Mouse (Mus musculus): ENCODE measurements at regions not wholly inside any gene's neighbourhood (a gene's known extent, or its start where the extent isn't known, plus 50 kb on each side); places are given as distances from the start of the nearest gene placed in this dataset.

DNA sequence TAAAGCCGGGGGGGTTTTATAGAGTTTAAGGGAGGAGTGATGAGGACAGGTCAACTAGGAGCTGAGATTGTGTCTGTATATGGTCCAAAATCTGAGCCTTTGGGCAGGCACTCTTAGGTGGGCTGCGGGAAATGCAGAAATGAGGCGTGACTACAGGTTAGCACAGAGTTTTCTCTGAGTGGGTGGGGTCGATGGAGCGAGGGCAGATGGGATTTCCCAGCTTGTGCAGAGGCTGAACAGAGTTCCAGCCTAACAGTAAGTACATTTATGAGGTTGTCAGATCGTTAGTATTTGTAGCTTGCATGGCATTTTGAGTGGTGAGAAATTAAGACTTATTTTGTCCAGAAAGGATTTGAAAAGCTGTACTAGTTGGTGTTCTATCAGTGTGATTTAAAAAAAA, 1358.4 kb downstream of the Gsdmc2 start:
- no peak overlapping the region for H3K4me3 ChIP-seq (replicated peaks)
- H3K36me3 ChIP-seq (replicated peaks): no peaks in the 10 kb centered on the region
- 58% methylated on average over 6 of the region's 6 CpGs for WGBS (ENCODE audit: insufficient replicate concordance)

DNA sequence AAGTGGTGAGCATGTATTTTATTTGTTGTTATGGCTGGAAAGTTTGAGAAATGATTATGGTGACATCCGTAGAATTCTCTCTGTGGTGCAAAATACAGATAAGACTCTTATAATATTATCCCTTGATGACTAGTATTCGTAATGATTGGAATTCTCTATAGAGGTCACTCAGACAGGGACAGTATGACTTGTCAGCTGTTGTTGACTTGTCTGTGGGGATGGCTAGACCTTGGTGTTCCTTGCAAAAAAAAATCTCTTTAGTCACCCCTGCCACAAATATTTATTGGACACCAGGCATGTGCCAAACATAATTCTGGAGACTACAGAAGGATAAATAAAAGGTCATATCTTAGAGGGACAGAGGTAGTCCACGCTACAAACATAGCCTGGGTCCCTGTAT, 1360.6 kb downstream of the Gsdmc2 start:
- Histone ChIP-seq H3K27ac (replicated peaks) (no peak overlapping the region), H3K4me1 (replicated peaks) (no peaks in the 10 kb centered on the region), H3K9me3 (replicated peaks) (no peaks in the 10 kb centered on the region), H3K36me3 (replicated peaks) (no peaks in the 10 kb centered on the region), H3K27me3 (no peaks in the 10 kb centered on the region), H3K9ac (no peak overlapping the region), H3K4me2 (no peak overlapping the region), H3K4me3 (replicated peaks) (no peak overlapping the region)
- WGBS (ENCODE audit: insufficient replicate concordance): 55% methylated on average over 3 of the region's 3 CpGs
- no peak for ATAC-seq (ENCODE audit: insufficient read depth)

More for the DNA sequence above, 1358.4 kb downstream of the Gsdmc2 start:
- Histone ChIP-seq H3K4me2 (no peak overlapping the region), H3K9me3 (replicated peaks) (no peaks in the 10 kb centered on the region), H3K27ac (replicated peaks) (no peak overlapping the region), H3K4me1 (replicated peaks) (no peaks in the 10 kb centered on the region), H3K27me3 (no peaks in the 10 kb centered on the region), H3K9ac (no peak overlapping the region)
- no peak for ATAC-seq (ENCODE audit: insufficient read depth)

DNA sequence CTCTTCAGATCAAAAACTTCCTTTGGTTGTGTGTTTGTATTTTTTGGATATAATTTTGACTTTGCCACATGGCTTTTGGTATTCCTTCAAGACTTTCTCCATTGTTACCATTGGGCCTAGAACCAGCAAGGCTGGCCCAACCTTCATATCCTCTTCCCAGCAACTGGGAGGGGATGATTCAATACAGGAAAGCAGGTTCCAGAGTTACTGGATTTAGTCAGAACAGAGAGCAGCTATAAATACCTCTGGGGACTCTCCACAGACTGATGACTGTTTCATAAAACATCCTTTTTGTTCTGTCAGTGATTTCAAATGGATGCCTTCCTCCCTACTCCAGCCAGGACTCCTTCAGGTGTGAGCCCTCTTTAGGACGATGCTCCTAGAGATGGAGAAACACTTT, 1361.4 kb downstream of the Gsdmc2 start:
- no peaks in the 10 kb centered on the region for H3K36me3 ChIP-seq (replicated peaks)
- 70% methylated on average over 1 of the region's 1 CpGs for WGBS (ENCODE audit: insufficient replicate concordance)
- ATAC-seq (ENCODE audit: insufficient read depth): no peak

DNA sequence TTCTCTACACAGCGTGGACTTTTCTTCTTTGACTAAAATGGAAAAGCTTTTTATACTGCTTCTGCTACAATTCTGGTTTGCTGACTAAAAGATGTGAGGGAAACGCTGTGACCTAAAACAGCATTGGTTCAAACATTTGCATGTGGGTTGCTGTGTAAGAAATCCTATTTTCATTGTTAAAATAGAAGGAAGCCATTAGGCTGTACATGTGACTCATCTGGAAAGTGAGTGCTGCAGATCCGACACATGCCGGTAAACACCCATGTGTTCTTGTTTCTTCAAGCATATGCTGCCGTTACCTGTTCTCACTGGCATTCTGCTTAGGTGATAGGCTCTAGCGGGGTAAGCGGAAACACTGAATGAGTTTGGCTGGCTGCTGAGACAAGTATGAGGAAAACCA, 1362.6 kb downstream of the Gsdmc2 start:
- Histone ChIP-seq H3K9ac (no peak overlapping the region), H3K4me3 (replicated peaks) (no peak overlapping the region), H3K27ac (replicated peaks) (no peak overlapping the region), H3K4me1 (replicated peaks) (no peaks in the 10 kb centered on the region), H3K9me3 (replicated peaks) (no peaks in the 10 kb centered on the region), H3K36me3 (replicated peaks) (no peaks in the 10 kb centered on the region), H3K27me3 (no peaks in the 10 kb centered on the region), H3K4me2 (no peak overlapping the region)
- ATAC-seq (ENCODE audit: insufficient read depth): no peak
- 73% methylated on average over 7 of the region's 7 CpGs for WGBS (ENCODE audit: insufficient replicate concordance)

More for the DNA sequence above, 1361.4 kb downstream of the Gsdmc2 start:
- Histone ChIP-seq H3K4me1 (replicated peaks) (no peaks in the 10 kb centered on the region), H3K9ac (no peak overlapping the region), H3K27ac (replicated peaks) (no peak overlapping the region), H3K4me2 (no peak overlapping the region), H3K9me3 (replicated peaks) (no peaks in the 10 kb centered on the region), H3K27me3 (no peaks in the 10 kb centered on the region), H3K4me3 (replicated peaks) (no peak overlapping the region)

DNA sequence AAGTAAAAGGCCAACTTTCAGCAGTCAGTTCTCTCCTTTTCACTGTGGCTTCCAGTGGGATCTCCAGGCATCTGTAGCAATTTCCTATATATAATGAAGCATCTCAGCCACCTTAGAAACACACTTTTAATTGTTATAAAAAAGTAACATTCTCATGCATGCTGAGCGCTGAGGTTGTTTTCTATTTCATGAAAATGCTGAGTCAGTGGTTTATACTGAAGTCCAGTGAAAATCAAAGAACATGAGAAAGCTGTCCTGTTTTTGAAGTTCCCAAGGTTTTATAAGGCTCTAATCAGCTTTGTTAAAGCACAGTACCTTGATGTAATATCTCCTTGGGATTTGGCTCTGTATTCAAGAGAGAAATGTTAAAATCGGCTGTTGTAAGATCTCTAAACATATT, 1367.2 kb downstream of the Gsdmc2 start:
- Histone ChIP-seq H3K9ac (no peak overlapping the region), H3K27ac (replicated peaks) (no peak overlapping the region), H3K4me2 (no peak overlapping the region), H3K4me1 (replicated peaks) (no peaks in the 10 kb centered on the region), H3K27me3 (no peaks in the 10 kb centered on the region), H3K4me3 (replicated peaks) (no peak overlapping the region), H3K9me3 (replicated peaks) (no peaks in the 10 kb centered on the region), H3K36me3 (replicated peaks) (no peaks in the 10 kb centered on the region)
- 76% methylated on average over 2 of the region's 2 CpGs for WGBS (ENCODE audit: insufficient replicate concordance)
- ATAC-seq (ENCODE audit: insufficient read depth): no peak

DNA sequence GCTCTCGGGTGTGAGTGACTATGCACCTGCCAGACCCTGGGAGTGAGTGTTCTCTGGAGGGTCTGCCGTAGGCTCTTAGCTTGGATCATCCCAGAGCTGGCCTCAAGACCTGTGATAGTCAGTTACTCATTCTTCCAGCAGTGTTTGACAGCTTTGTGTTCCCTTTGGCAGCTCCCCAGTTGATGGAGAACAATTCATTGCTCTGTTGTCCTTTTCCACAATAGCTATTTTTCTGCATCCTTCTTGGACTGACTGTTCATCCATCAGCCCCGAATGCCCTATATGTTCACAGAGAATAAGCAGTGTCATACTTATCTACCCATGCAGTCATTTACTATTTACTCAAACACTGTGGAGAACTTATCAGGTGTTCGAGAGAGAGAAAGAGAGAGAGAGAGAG, 1368.5 kb downstream of the Gsdmc2 start:
- no peak for ATAC-seq (ENCODE audit: insufficient read depth)
- WGBS (ENCODE audit: insufficient replicate concordance): 60% methylated on average over 4 of the region's 4 CpGs
- H3K27ac ChIP-seq (replicated peaks): no peak overlapping the region
- H3K9ac ChIP-seq: no peak overlapping the region
- no peaks in the 10 kb centered on the region for H3K36me3 ChIP-seq (replicated peaks)
- no peaks in the 10 kb centered on the region for H3K27me3 ChIP-seq
- H3K4me3 ChIP-seq (replicated peaks): no peak overlapping the region
- H3K4me2 ChIP-seq: no peak overlapping the region
- no peaks in the 10 kb centered on the region for H3K9me3 ChIP-seq (replicated peaks)
- no peaks in the 10 kb centered on the region for H3K4me1 ChIP-seq (replicated peaks)

DNA sequence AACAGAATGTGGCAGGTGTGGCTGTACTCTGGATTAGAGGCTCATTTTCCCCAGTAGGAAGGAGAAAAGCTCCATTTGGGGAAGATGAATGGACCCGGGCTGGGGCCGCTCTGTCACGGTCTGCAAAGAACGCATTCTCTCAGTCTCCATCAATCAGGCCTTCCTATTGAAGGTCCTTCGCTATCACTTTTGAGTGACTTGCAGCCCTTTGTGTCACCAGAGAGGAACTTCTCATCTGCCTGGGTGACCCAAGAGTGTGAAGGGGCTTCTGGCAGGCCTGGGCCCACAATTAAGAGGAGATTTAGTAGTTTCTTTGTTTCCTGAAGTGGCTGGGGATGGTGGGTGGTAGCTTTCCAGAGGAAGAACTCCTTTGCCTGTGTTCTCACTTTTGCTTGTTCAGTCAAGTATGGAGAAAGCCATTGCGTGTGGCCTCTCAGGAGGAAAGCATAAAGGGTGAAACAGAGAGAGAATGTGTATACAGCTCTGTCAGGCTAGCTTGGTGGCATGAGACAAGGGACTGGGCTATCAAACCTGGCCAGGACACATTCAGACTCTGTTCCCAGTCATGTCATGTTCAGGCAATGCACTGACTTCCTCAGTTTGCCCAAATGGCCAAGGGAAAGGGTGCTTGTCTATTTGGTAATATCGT, 1374.2 kb downstream of the Gsdmc2 start:
- H3K36me3 ChIP-seq (replicated peaks): no peaks in the 10 kb centered on the region
- WGBS (ENCODE audit: insufficient replicate concordance): 75% methylated on average over 7 of the region's 7 CpGs
- H3K27ac ChIP-seq (replicated peaks): no peak overlapping the region
- no peak for ATAC-seq (ENCODE audit: insufficient read depth)
- no peak overlapping the region for H3K4me2 ChIP-seq
- H3K27me3 ChIP-seq: no peaks in the 10 kb centered on the region
- H3K9ac ChIP-seq: no peak overlapping the region
- no peaks in the 10 kb centered on the region for H3K9me3 ChIP-seq (replicated peaks)
- no peaks in the 10 kb centered on the region for H3K4me1 ChIP-seq (replicated peaks)
- H3K4me3 ChIP-seq (replicated peaks): no peak overlapping the region

DNA sequence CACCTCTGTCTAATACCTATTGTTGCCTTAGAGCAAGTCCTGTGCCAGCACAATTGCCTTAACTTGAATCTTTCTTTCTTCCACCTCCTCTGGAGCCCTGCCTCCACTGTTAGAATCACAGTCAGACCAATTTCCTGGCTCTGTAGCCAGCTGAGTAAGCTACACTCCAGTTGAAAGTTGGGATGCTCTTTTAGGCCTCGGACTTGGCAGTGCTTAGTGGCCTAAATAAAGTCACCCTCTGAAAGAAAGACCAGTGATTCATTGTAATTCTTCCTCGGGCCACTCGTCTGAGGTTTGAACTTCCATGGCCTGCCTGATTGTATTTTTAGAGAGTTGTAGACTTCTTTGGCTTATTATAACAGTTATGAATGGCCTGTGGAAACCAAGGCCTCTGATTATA, 1376.9 kb downstream of the Gsdmc2 start:
- Histone ChIP-seq H3K9ac (no peak overlapping the region), H3K9me3 (replicated peaks) (no peaks in the 10 kb centered on the region), H3K4me2 (no peak overlapping the region), H3K27ac (replicated peaks) (no peak overlapping the region), H3K27me3 (no peaks in the 10 kb centered on the region), H3K36me3 (replicated peaks) (no peaks in the 10 kb centered on the region), H3K4me3 (replicated peaks) (no peak overlapping the region), H3K4me1 (replicated peaks) (no peaks in the 10 kb centered on the region)
- 46% methylated on average over 3 of the region's 3 CpGs for WGBS (ENCODE audit: insufficient replicate concordance)
- ATAC-seq (ENCODE audit: insufficient read depth): no peak

DNA sequence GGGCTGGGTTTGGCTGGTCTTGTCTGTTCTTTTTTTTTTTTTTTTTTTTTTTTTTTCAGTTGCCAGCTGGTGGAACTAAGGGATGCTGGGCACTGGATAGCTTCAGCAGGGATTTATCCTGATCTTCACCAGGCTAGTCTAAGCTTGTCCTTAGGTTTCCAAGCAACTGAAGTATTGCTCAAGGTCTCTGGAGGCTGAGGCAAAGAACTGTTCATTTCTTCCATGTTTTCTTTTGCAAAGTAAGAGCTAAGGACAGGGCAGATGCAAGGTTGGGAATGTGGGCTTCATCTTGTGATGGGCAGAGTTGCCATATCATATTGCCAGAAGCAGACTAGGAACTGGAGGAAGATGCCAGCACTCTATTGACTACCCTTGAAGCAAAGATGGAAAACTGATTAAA, 1378.1 kb downstream of the Gsdmc2 start:
- H3K9me3 ChIP-seq (replicated peaks): no peaks in the 10 kb centered on the region
- no peaks in the 10 kb centered on the region for H3K4me1 ChIP-seq (replicated peaks)
- no peak for ATAC-seq (ENCODE audit: insufficient read depth)
- no peak overlapping the region for H3K4me2 ChIP-seq
- H3K9ac ChIP-seq: no peak overlapping the region
- no peaks in the 10 kb centered on the region for H3K27me3 ChIP-seq
- H3K36me3 ChIP-seq (replicated peaks): no peaks in the 10 kb centered on the region
- H3K27ac ChIP-seq (replicated peaks): no peak overlapping the region
- no peak overlapping the region for H3K4me3 ChIP-seq (replicated peaks)

DNA sequence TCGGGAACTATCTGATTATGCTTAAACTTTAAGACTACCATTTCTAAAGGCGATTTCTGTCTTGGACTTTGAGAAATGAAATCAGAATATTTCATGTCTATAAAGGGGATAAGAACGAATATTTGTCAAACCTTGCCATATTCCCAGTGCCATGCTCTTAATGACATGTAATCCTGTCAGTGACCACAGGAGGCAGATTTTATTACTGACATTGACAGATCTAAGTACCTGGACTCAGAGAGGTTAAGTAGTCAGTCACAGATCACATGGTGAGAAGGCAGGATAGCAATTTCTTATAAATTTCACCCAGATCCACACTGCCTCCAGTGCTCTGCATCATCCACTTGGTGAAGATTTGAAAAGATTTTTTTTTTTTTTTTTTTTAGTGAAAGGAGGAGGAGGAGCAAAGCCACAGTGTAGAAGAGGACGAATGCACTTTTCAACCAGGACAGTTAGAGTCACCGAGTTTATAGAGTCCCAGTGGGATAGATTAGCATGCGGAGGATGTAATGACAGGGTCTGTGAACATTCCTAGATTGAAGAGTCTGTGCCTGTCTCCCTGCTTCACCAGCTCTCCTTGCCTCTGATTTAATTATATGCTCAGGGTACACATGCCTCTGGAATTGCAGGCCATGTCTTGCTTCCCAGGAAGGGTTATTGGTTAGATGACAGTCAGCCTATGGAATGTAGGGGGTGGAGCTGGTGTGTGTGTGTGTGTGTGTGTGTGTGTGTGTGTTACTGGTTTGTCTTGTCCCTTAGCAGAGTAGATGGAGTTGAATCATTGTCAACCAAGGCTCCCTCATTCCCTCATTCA, 1379.7 kb downstream of the Gsdmc2 start:
- WGBS (ENCODE audit: insufficient replicate concordance): 57% methylated on average over 6 of the region's 6 CpGs
- H3K36me3 ChIP-seq (replicated peaks): no peaks in the 10 kb centered on the region
- no peak overlapping the region for H3K4me2 ChIP-seq
- no peaks in the 10 kb centered on the region for H3K9me3 ChIP-seq (replicated peaks)
- no peak for ATAC-seq (ENCODE audit: insufficient read depth)
- no peak overlapping the region for H3K9ac ChIP-seq
- H3K27ac ChIP-seq (replicated peaks): no peak overlapping the region
- no peaks in the 10 kb centered on the region for H3K4me1 ChIP-seq (replicated peaks)
- H3K4me3 ChIP-seq (replicated peaks): no peak overlapping the region
- H3K27me3 ChIP-seq: no peaks in the 10 kb centered on the region

DNA sequence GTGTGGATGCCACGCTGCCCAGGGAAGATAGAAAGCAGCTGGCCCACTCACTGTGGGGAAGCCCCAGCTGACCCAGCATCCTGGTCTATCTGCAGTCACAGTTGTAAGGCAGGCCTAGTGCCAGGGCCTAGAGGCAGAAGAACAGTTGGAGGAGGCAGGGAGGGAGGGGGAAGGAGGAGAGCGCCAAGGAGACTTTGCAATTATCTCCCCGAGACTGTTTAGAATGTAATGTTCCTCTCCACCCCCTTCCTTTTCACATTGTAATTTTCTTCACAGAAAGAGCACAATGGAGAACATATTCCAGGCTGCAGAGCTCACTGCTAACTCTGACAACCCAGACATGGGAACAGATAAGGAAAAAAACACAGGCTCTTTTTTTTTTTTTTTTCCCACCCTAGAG, 1382.3 kb downstream of the Gsdmc2 start:
- Histone ChIP-seq H3K9me3 (replicated peaks) (no peaks in the 10 kb centered on the region), H3K27me3 (no peaks in the 10 kb centered on the region), H3K4me2 (no peak overlapping the region), H3K4me1 (replicated peaks) (no peaks in the 10 kb centered on the region), H3K9ac (no peak overlapping the region), H3K27ac (replicated peaks) (no peak overlapping the region), H3K4me3 (replicated peaks) (no peak overlapping the region), H3K36me3 (replicated peaks) (no peaks in the 10 kb centered on the region)
- ATAC-seq (ENCODE audit: insufficient read depth): no peak
- 51% methylated on average over 3 of the region's 3 CpGs for WGBS (ENCODE audit: insufficient replicate concordance)
